Mouse (Mus musculus) liver, embryonic 16.5 days (tissue): ENCODE data around the gene Gstcd. TPM values are rescaled to one million over a fixed set of nuclear protein-coding genes. Genes with fewer than 3 reads are reported as not detected.
A peak's percentile ranks its signal among the peaks of the same experiment; 100 is the strongest.

ENCODE experiments used
- ATAC-seq: fragments of 200-750 bp; cut with Nextera tagmentation; 2 replicates; pipeline ENCODE4 v1.8.0; 2017; ENCODE audit warnings: low read depth, mild to moderate bottlenecking, moderate number of reproducible peaks, moderate library complexity
- H3K27ac ChIP-seq: fragments of 300-500 bp; sonication (generic); 2 replicates; pipeline ENCODE4 v1.5.1; 2014; ENCODE audit warnings: mild to moderate bottlenecking, low read length
- H3K27me3 ChIP-seq: fragments of 300-500 bp; sonication (generic); 2 replicates; pipeline ENCODE4 v1.6.1; 2014; ENCODE audit warnings: low read depth, low read length, mixed read lengths; ENCODE audit not compliant: control insufficient read depth, insufficient read depth
- H3K36me3 ChIP-seq: fragments of 300-500 bp; sonication (generic); 2 replicates; pipeline ENCODE4 v1.6.1; 2014; ENCODE audit warnings: mild to moderate bottlenecking; ENCODE audit not compliant: control insufficient read depth, insufficient read depth
- H3K4me1 ChIP-seq: fragments of 300-500 bp; sonication (generic); 2 replicates; pipeline ENCODE4 v1.6.1; 2014; ENCODE audit warnings: low read depth, low read length, mixed read lengths; ENCODE audit not compliant: control insufficient read depth
- H3K4me2 ChIP-seq: fragments of 300-500 bp; sonication (generic); 2 replicates; pipeline ENCODE4 v1.6.1; 2014; ENCODE audit warnings: low read depth, low read length, mixed read lengths
- H3K4me3 ChIP-seq: fragments of 300-500 bp; sonication (generic); 2 replicates; pipeline ENCODE4 v1.5.1; 2014; ENCODE audit warnings: low read depth, mild to moderate bottlenecking, low read length
- H3K9ac ChIP-seq: fragments of 300-500 bp; sonication (generic); 2 replicates; pipeline ENCODE4 v1.6.1; 2014; ENCODE audit warnings: low read depth, low read length
- H3K9me3 ChIP-seq: fragments of 300-500 bp; sonication (generic); replicated peaks from 2 replicates; pipeline ENCODE4 v1.6.1; 2016; ENCODE audit warnings: low read length; ENCODE audit not compliant: control insufficient read depth
- WGBS: fragments of 180-500 bp; shearing (Covaris S2); extraction: QIAGEN DNeasy Blood & Tissue Kit; methylation state at CpG from one replicate; pipeline ENCODE4 v1.1.7; 2014; ENCODE audit not compliant: insufficient replicate concordance; 5-methylcytosine and 5-hydroxymethylcytosine counted together
- polyA plus RNA-seq: library from polyadenylated mRNA; unstranded; fragments of >200 nt; fragmentation: Nextera tagmentation; extraction: Ambion mirVana; gene quantifications from 2 replicates; pipeline ENCODE4 v1.2.1, GENCODE M21; 2015

Gstcd gene
- polyA plus RNA-seq, 1 experiment from 2014 or later: 3.0 TPM

- Histone ChIP-seq H3K36me3 (no peaks in the 10 kb centered on the region), H3K9me3 (no peaks in the 10 kb centered on the region), H3K4me3 (peak within 1 kb of the TSS; percentile 60), H3K27ac (no peak within 1 kb of the TSS), H3K4me1 (peaks cover 3% of the 10 kb centered on the region), H3K27me3 (peaks cover 37% of the 10 kb centered on the region), H3K4me2 (peak within 1 kb of the TSS; percentile 72), H3K9ac (no peak within 1 kb of the TSS)
- WGBS: under 1% methylated on average over 66 of the region's 82 CpGs
- peak; percentile 75 for ATAC-seq
Observed at GRCm38 (mm10) chr3:132949791-132950528, 141.9 kb downstream of the Gstcd start, which contains the start of gene Npnt. Npnt (minus strand) TSS chr3:132950291.

GRCm38 (mm10) chr3:132949380-132949790 is 142.4 kb downstream of the Gstcd start:
- Histone ChIP-seq H3K27ac (no peak overlapping the region), H3K27me3 (peaks cover 37% of the 10 kb centered on the region)
- under 1% methylated on average over 26 of the region's 26 CpGs for WGBS

DNA sequence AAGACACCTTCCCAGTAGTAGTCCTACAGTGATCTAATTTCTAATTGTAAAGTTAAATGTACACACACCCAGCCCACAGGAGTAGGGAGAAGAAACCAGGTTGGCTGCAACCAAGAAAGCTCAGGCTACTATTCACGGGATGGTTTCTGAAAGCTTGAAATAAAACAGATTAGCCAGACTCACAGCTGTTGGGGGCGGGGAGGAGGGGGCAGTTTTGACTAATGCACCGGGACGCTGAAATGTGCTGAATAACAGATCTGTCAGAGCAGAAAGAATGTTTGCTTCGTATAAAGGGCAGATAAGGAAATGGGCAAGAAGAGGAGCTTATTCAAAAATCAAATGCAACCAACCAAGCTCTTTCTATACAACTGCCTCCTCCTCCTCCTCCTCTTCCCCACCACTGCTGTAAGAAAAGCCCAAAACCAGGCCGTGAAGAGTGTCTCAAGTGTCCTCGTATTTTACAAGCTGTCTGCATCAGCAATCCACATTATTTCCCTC is 143.5 kb downstream of the Gstcd start:
- no peak for ATAC-seq
- H3K4me3 ChIP-seq: no peak overlapping the region
- peaks cover 3% of the 10 kb centered on the region for H3K4me1 ChIP-seq
- H3K36me3 ChIP-seq: no peaks in the 10 kb centered on the region
- WGBS: 16% methylated on average over 7 of the region's 7 CpGs
- H3K9me3 ChIP-seq: no peaks in the 10 kb centered on the region
- no peak overlapping the region for H3K4me2 ChIP-seq
- H3K27ac ChIP-seq: no peak overlapping the region
- H3K9ac ChIP-seq: no peak overlapping the region
- H3K27me3 ChIP-seq: peaks cover 37% of the 10 kb centered on the region

More at GRCm38 (mm10) chr3:132949380-132949790, 142.4 kb downstream of the Gstcd start:
- H3K9ac ChIP-seq: no peak overlapping the region
- peak; percentile 26; the same call in 1 of the 2 replicates for ATAC-seq
- no peaks in the 10 kb centered on the region for H3K9me3 ChIP-seq
- peaks cover 3% of the 10 kb centered on the region for H3K4me1 ChIP-seq
- no peaks in the 10 kb centered on the region for H3K36me3 ChIP-seq
- peak overlapping the region; percentile 60 for H3K4me3 ChIP-seq
- H3K4me2 ChIP-seq: peak overlapping the region; percentile 72

DNA sequence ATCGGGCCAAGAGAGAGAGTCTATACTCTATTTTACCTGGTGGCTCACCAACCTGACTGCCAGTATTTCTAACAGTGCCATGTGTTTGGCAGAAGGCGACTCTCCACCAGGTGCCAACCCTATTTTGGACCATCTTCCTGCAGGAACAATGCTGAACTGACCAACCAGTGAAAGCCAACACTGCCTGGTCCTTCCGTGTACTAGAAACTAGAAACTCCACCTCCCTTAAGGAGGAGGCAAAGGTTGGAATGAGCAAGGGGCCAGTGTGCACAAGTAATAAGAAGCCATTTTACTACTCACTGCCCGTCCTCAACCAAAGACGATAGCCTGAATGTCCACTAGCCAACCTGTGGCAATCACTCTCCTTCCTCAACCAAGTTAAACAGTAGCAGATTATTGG is 145.7 kb downstream of the Gstcd start:
- H3K9me3 ChIP-seq: no peaks in the 10 kb centered on the region
- peaks cover 3% of the 10 kb centered on the region for H3K4me1 ChIP-seq
- no peaks in the 10 kb centered on the region for H3K36me3 ChIP-seq
- no peak overlapping the region for H3K9ac ChIP-seq
- H3K27me3 ChIP-seq: peaks cover 35% of the 10 kb centered on the region
- no peak overlapping the region for H3K4me2 ChIP-seq
- no peak for ATAC-seq
- H3K27ac ChIP-seq: no peak overlapping the region
- H3K4me3 ChIP-seq: no peak overlapping the region
- WGBS: 73% methylated on average over 5 of the region's 5 CpGs

GRCm38 (mm10) chr3:132945669-132946068 is 146.2 kb downstream of the Gstcd start:
- no peak overlapping the region for H3K9ac ChIP-seq
- peaks cover 32% of the 10 kb centered on the region for H3K27me3 ChIP-seq
- no peaks in the 10 kb centered on the region for H3K36me3 ChIP-seq
- H3K4me1 ChIP-seq: peaks cover 3% of the 10 kb centered on the region
- H3K27ac ChIP-seq: no peak overlapping the region
- H3K4me3 ChIP-seq: no peak overlapping the region
- WGBS: 56% methylated on average over 7 of the region's 7 CpGs
- ATAC-seq: no peak
- no peak overlapping the region for H3K4me2 ChIP-seq
- no peaks in the 10 kb centered on the region for H3K9me3 ChIP-seq

DNA sequence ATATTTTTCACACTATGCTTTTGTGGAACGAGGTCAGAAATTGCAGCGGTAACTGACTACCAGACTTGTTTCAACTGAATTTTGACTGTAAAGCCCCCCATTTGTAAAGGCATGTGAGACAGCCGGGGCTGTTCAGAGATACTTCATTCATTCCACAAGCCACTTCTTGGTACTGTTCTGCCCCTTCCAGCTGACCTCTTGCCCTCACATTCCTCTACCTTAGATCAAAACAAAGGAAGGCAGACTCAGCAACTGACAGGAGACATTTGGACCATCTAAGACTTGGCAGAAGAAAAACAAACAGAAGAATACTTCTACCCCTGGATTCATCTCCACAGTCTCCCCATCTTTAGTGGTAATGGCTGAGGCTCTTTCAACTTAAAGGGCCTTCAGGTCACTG is 147.2 kb downstream of the Gstcd start:
- Histone ChIP-seq H3K4me2 (no peak overlapping the region), H3K27ac (no peak overlapping the region), H3K27me3 (peaks cover 21% of the 10 kb centered on the region), H3K4me3 (no peak overlapping the region), H3K4me1 (peaks cover 3% of the 10 kb centered on the region), H3K9me3 (no peaks in the 10 kb centered on the region), H3K36me3 (no peaks in the 10 kb centered on the region), H3K9ac (no peak overlapping the region)
- WGBS: 57% methylated on average over 3 of the region's 3 CpGs
- ATAC-seq: no peak

DNA sequence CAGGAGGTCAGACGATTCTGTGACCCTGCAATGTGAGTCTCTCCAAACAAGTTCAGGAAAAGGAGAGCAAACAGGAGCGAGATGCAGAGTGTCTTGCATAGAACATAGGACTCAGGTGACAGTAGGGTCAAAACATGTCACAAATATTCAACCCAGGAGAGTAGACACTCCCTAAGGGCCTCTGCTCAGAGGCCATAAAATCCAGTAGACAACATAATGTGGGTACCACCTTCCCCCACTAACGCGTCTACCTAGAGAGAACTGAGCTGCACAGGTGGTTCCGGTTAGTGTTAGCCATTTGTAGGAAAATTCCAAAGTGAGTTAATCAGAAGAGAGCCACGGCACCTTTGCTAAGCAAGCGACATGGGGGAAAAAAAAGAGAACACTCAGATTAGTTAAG is 147.6 kb downstream of the Gstcd start:
- no peak for ATAC-seq
- 58% methylated on average over 7 of the region's 7 CpGs for WGBS
- Histone ChIP-seq H3K9me3 (no peaks in the 10 kb centered on the region), H3K4me1 (peaks cover 2% of the 10 kb centered on the region), H3K27ac (no peak overlapping the region), H3K4me3 (no peak overlapping the region), H3K9ac (no peak overlapping the region), H3K36me3 (no peaks in the 10 kb centered on the region), H3K4me2 (no peak overlapping the region), H3K27me3 (peaks cover 17% of the 10 kb centered on the region)

DNA sequence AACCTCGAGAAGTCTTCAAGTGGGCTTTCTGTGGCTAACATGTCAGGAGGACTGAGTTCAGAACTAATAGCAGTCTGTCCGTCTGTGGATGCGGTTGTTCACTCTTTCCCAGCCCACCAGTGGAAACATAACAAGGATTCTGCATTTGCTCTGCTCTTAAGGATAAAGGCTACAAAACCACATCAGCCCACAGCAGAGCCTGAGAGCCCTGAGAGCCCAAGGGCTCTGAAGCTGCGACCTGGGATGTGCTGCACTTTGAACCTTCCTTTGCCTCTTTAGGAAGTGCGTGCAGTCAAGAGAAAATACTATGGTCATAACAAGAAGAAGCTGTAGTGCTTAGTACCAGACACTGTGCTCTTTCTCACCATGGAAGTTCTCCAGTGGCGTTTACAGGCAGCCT is 149.1 kb downstream of the Gstcd start:
- Histone ChIP-seq H3K4me3 (no peak overlapping the region), H3K9me3 (no peaks in the 10 kb centered on the region), H3K27me3 (peaks cover 5% of the 10 kb centered on the region), H3K4me2 (no peak overlapping the region), H3K4me1 (no peaks in the 10 kb centered on the region), H3K9ac (no peak overlapping the region), H3K36me3 (no peaks in the 10 kb centered on the region), H3K27ac (no peak overlapping the region)
- 67% methylated on average over 6 of the region's 6 CpGs for WGBS
- ATAC-seq: no peak

GRCm38 (mm10) chr3:132940181-132940990 is 151.4 kb downstream of the Gstcd start:
- ATAC-seq: no peak
- WGBS: 60% methylated on average over 10 of the region's 10 CpGs
- Histone ChIP-seq H3K36me3 (no peaks in the 10 kb centered on the region), H3K4me2 (no peak overlapping the region), H3K4me1 (no peaks in the 10 kb centered on the region), H3K9ac (no peak overlapping the region), H3K27me3 (no peaks in the 10 kb centered on the region), H3K9me3 (no peaks in the 10 kb centered on the region), H3K27ac (no peak overlapping the region), H3K4me3 (no peak overlapping the region)
